Mouse (Mus musculus): ENCODE measurements around the gene Rnf8.
A peak's percentile ranks its signal among the peaks of the same experiment; 100 is the strongest.

Gene Rnf8

GRCm38 (mm10) chr17:29681669-29682068, 67.1 kb downstream of the Rnf8 start:
- DNase-seq: no peak

- no peak for DNase-seq
Measured at GRCm38 (mm10) chr17:29682261-29682660, 67.7 kb downstream of the Rnf8 start.

DNA sequence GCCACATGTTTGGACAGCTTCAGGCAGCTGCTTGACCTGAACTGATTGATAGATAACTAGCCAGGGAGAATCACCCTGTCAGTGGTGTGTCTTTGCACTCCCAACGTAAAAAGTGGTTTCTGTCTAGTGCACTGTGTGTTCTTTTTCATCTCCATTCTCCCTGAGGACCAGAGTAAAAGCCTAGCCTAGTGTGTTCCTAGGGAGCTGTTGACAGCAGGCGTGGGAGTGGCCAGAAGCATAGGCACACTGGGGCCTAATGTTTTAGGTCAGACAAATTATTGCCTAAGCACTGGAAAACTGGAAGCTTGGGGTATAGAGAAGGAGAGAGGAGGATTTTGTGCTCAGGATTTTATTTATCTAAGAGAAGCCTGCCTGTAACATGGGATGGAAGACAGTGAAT, 68.5 kb downstream of the Rnf8 start:
- DNase-seq: peak; percentile 95

- no peak for DNase-seq
Measured at GRCm38 (mm10) chr17:29684275-29684674, 69.7 kb downstream of the Rnf8 start.

DNA sequence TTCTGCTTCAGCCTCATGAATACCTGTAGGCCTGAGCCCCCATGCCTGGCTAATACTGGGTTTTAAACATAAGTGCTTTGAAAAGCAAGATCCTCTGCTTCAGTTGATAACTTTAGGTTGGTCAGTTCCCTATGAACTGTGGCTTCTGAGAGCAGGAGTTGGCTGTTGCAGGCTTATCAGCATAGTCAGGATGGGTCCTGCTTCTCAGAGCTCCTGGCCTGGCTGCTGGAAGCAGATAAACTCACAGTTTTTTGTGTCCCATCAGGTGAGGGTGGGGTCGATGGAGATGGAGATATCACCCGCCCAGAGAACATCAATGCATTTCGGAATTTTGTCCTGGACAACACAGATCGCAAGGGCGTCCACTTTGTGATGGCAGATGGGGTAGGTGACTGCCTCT, 72.2 kb downstream of the Rnf8 start:
- DNase-seq: no peak

DNA sequence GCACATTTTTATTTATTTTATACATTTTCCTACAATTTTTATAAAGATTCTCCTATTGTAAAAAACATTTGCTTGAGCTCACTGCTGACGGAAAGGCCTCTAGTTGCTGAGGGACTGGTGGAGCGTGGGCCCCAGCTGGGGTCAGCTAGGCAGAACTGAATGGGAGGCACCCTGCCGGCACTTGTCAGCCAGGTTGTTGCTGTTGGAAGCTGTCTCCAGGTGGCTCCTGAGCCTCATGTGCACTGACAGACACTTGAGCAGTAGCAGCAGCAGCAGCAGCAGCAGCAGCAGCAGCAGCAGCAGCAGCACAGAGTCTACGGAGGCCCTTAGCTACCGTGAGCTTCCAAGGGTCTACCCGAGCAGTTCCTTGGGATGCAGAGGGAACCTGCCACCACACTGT, 72.8 kb downstream of the Rnf8 start:
- no peak for DNase-seq

- DNase-seq: no peak
Measured at GRCm38 (mm10) chr17:29688610-29689009, 74.0 kb downstream of the Rnf8 start.

DNA sequence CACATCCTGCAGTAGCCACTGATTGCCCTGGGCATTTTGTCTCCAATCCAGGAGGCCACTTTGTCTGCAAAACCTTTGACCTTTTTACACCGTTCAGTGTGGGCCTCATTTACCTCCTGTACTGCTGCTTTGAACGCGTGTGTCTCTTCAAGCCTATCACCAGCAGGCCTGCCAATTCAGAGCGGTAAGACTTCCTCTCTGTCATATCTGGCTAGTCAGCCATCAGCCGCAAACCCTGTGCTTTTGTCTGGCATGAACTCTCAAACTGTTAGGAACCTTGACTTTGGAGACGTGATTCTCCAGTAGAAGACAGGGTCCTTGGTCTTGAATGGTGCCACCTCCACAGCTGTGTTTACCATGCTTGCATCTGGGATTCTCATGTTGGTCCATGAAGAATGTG, 75.7 kb downstream of the Rnf8 start:
- DNase-seq: no peak

DNA sequence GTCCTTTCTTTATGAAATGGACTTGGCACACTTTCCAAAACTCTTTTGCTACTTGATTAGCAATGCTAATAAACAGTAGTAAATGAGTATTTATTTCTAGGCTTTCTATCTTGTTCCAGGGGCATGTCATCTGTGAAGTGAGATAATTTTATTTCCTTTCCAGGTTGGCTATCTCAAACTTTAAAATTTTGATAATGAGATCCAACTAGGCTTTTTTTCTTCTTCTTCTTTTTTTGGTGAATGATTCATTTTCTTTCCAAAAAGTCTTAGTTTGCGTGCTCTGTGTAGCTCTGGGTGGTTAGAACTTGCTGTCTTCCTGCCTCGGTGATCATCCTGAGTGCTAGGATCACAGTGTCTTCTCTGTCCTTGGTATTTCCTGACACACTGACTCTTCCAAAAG, 78.2 kb downstream of the Rnf8 start:
- no peak for DNase-seq

- no peak for DNase-seq
Measured at GRCm38 (mm10) chr17:29693571-29693970, 79.0 kb downstream of the Rnf8 start.

- DNase-seq: no peak
Measured at GRCm38 (mm10) chr17:29694516-29694915, 79.9 kb downstream of the Rnf8 start.

Measured in heart, adult 11 months (tissue).